10 mouse cellular contexts compared by ENCODE assay signal in genomic region chr1:57095361-57096247, GRCm38 (mm10).
A peak's percentile ranks its signal among the peaks of the same experiment; 100 is the strongest.
DNase-seq lines count a peak whose midpoint lies in the region; ATAC-seq and TF ChIP-seq lines count a peak whose summit lies in the region.
"Had no signal": no experiment of that assay in that cellular context is flagged by ENCODE, and none has a peak within 500 bp of the region (broad histone marks: within the 10 kb centered on the region; RNA-seq: fewer than 3 reads in every experiment).

No protein-coding gene starts in this region.

- TF ChIP-seq CTCF in stomach, postnatal 0 days (IDR thresholded peaks at IDR 0.05; ENCODE audit: low read depth), result peak; percentile 9; the same call in 1 of the 2 replicates
- TF ChIP-seq CTCF in cerebellum, adult 2 months (IDR thresholded peaks at IDR 0.05; ENCODE audit: borderline replicate concordance, insufficient read depth, low read depth, low read length), result no peak

- TF ChIP-seq EP300 in stomach, postnatal 0 days (optimal IDR thresholded peaks at IDR 0.05), result no peak

- WGBS in heart, embryonic 10.5 days, result 55% methylated on average over 18 of the region's 18 CpGs
- WGBS in neural tube, embryonic 11.5 days, result 72% methylated on average over 18 of the region's 18 CpGs
- WGBS in stomach, postnatal 0 days, result 74% methylated on average over 18 of the region's 18 CpGs
- 35% methylated on average over 18 of the region's 18 CpGs for WGBS in cerebellum, adult 2 months

- TF ChIP-seq POLR2A in cerebellum, adult 2 months (IDR thresholded peaks at IDR 0.05; ENCODE audit: borderline replicate concordance, insufficient read depth, low read length), result no peak

- 0 out of 2 replicates have a peak overlapping the region, but pooled peaks have one; percentile 10 for H3K27ac ChIP-seq in heart, embryonic 10.5 days
- no peak overlapping the region for H3K27ac ChIP-seq in neural tube, embryonic 11.5 days (ENCODE audit: low read depth, low read length)
- H3K27ac ChIP-seq in stomach, postnatal 0 days (replicated peaks), result no peak overlapping the region
- H3K27ac ChIP-seq in cerebellum, adult 2 months (ENCODE audit: insufficient read depth, low read length), result no peak overlapping the region

- H3K4me3 ChIP-seq in heart, embryonic 10.5 days, result no peak overlapping the region
- no peak overlapping the region for H3K4me3 ChIP-seq in neural tube, embryonic 11.5 days (ENCODE audit: low read depth, low read length)
- no peak overlapping the region for H3K4me3 ChIP-seq in stomach, postnatal 0 days (ENCODE audit: low read depth, low read length)
- H3K4me3 ChIP-seq in cerebellum, adult 2 months (replicated peaks; ENCODE audit: insufficient read depth, low read depth, low read length), result no peak overlapping the region

- H3K4me1 ChIP-seq in heart, embryonic 10.5 days, result peaks cover 16% of the 10 kb centered on the region
- H3K4me1 ChIP-seq in neural tube, embryonic 11.5 days (ENCODE audit: control insufficient read depth, insufficient read depth, low read length), result no peaks in the 10 kb centered on the region
- no peaks in the 10 kb centered on the region for H3K4me1 ChIP-seq in stomach, postnatal 0 days (replicated peaks; ENCODE audit: control insufficient read depth, insufficient read depth)
- no peaks in the 10 kb centered on the region for H3K4me1 ChIP-seq in cerebellum, adult 2 months (ENCODE audit: control insufficient read depth, insufficient read depth, low read length)

- ATAC-seq in neural tube, embryonic 11.5 days (ENCODE audit: insufficient read depth, low FRiP score, low TSS enrichment), result peak; percentile 58; the same call in 1 of the 2 replicates
- no peak for ATAC-seq in stomach, postnatal 0 days (ENCODE audit: low FRiP score, low TSS enrichment)
- ATAC-seq: CD4-positive, CD25-positive, alpha-beta regulatory T cell, adult 4 months had no signal

- no peak overlapping the region for H3K4me2 ChIP-seq in neural tube, embryonic 11.5 days (ENCODE audit: low read depth)
- H3K4me2 ChIP-seq in stomach, postnatal 0 days (replicated peaks; ENCODE audit: low read depth), result no peak overlapping the region

- H3K9me3 ChIP-seq in heart, embryonic 10.5 days, result no peaks in the 10 kb centered on the region
- H3K9me3 ChIP-seq in neural tube, embryonic 11.5 days (ENCODE audit: control insufficient read depth, low read length), result no peaks in the 10 kb centered on the region
- H3K9me3 ChIP-seq in stomach, postnatal 0 days (ENCODE audit: control insufficient read depth, low read length), result no peaks in the 10 kb centered on the region

- no peak overlapping the region for H3K9ac ChIP-seq in neural tube, embryonic 11.5 days (ENCODE audit: low read length)
- no peak overlapping the region for H3K9ac ChIP-seq in stomach, postnatal 0 days (ENCODE audit: low read length)

- no peaks in the 10 kb centered on the region for H3K36me3 ChIP-seq in heart, embryonic 10.5 days
- no peaks in the 10 kb centered on the region for H3K36me3 ChIP-seq in neural tube, embryonic 11.5 days (ENCODE audit: control insufficient read depth, insufficient read depth, low read length)
- no peaks in the 10 kb centered on the region for H3K36me3 ChIP-seq in stomach, postnatal 0 days (ENCODE audit: control insufficient read depth, insufficient read depth, low read length)

- DNase-seq in heart, embryonic 10.5 days (ENCODE audit: low spot score), result no peak
- DNase-seq in heart, adult 8-10 months (ENCODE audit: low spot score), result no peak
- DNase-seq in neural tube, embryonic 11.5 days (ENCODE audit: low spot score), result peak; percentile 19
- DNase-seq in neural tube, embryonic 10.5 days (ENCODE audit: extremely low spot score, low spot score), result no peak
- peak; percentile 44 for DNase-seq in layer of hippocampus, adult 11-12 months (ENCODE audit: low spot score)
- DNase-seq in stomach, postnatal 0 days (ENCODE audit: low spot score), result no peak
- no peak for DNase-seq in cerebellum, adult 2 months
- DNase-seq in cerebellum, postnatal 36 days, result no peak
- DNase-seq: kidney, postnatal 25 days had no signal

- peaks cover 29% of the 10 kb centered on the region for H3K27me3 ChIP-seq in heart, embryonic 10.5 days (ENCODE audit: insufficient read depth, poor library complexity, severe bottlenecking)
- H3K27me3 ChIP-seq in neural tube, embryonic 11.5 days (ENCODE audit: control insufficient read depth, insufficient read depth, low read length), result no peaks in the 10 kb centered on the region
- H3K27me3 ChIP-seq in stomach, postnatal 0 days (ENCODE audit: control insufficient read depth, insufficient read depth, low read length), result no peaks in the 10 kb centered on the region
- H3K27me3 ChIP-seq in cerebellum, adult 2 months (ENCODE audit: control insufficient read depth, insufficient read depth, low read length), result no peaks in the 10 kb centered on the region

Comparison
In these comparisons a context has a peak if more than half of its experiments do, and no peak if none do; other contexts are left out.
1. DNase-seq: peak in neural tube, embryonic 11.5 days (single experiment) and layer of hippocampus, adult 11-12 months (single experiment); none in heart, embryonic 10.5 days (single experiment), heart, adult 8-10 months (single experiment), neural tube, embryonic 10.5 days (single experiment), stomach, postnatal 0 days (single experiment), cerebellum, adult 2 months (0 of 2) and cerebellum, postnatal 36 days (0 of 2).